Mouse (Mus musculus) mature B cell (primary cell): ENCODE data around the gene Bpgm.

Experiments used
- in situ Hi-C: fragments of 300-500 bp; cut with MboI; formaldehyde crosslinking; loops from 2 replicates; pipeline ENCODE4 v1.14.3; 2019

The Bpgm gene

DNA sequence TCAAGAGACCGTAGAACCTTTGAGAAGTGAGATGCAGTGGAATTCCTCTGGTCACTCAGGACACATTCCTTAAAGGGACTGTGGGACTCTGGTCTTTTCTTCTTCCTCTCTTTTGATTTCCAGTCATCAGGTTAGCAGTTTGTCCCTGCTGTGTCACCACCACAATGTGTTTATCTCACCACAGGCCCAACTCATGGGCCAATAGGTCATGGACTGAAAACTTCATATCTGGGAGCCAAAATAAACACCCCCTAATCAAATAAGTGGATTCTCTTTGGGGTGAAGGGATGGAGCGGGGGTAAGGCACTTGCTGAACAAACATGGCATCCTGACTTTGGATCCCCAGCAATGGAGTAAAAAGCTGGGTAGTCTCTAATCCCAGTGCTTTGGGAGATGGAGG lies 52.1 kb downstream of the Bpgm start:
- in situ Hi-C loops, result no loop called here

GRCm38 (mm10) chr6:34529992-34530391 lies 54.0 kb downstream of the Bpgm start:
- in situ Hi-C loops, result no loop called here

GRCm38 (mm10) chr6:34533055-34533454 lies 57.0 kb downstream of the Bpgm start:
- in situ Hi-C loops, result no loop called here

GRCm38 (mm10) chr6:34533896-34534295 lies 57.9 kb downstream of the Bpgm start:
- in situ Hi-C loops, result no loop called here

DNA sequence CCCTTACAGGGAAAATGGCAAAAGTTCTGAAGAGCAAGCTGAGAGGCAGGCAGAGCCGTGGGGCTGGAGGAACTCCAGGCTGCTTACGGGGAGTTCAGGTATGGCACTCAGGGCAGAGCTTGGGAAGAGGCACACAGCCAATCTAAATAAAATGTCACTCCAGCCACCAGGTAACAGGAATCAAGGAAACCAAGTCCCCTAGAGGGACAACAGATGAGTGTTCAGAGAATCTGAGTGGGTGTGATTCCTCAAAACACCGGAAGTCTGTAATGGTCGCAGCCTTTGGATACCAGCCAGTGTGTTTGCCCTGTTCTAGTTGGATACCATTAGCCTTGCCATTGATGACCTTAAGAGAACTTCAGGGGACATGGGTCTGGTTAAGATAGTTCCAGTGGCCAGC lies 66.9 kb downstream of the Bpgm start:
- in situ Hi-C loops, result no loop called here

- in situ Hi-C loops, result no loop called here
Observed at GRCm38 (mm10) chr6:34543303-34544206, 67.5 kb downstream of the Bpgm start.

DNA sequence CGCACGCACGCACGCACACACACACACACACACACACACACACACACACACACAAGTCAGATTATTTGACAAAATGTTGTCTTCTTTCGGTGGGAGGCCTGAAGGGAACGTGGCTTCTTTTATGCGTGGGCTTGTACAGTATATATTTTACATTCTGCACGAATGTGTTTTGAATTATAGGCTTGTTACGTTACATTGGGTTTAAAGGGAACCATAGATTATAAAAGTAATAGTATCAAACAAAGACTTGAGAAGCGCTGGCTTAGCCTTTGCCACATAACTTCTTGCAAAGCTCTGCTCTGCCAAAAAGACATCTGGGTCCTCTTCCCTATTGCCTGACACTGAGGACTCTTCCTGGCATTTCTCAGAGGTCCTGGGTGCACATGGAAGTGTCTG lies 68.2 kb downstream of the Bpgm start:
- in situ Hi-C loops, result no loop called here

DNA sequence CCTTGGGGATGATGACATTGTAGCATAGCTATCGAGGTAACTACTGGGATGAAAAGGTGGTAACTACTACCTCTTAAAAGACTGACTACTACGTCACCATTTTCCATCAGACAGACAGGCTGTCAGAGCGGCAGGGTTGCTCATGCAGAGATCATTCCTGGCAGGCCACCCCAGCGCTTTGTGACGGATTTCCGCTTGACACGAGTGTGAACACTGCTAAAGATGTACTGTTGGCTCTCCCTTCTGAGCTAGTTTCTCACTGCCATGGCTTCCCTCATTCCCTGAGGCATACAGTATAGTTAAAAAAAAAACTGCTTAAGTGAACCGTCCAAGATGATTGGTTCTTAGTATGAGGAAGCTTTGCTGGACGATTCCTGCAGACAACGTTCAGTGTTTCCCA lies 69.3 kb downstream of the Bpgm start:
- in situ Hi-C loops, result no loop called here

DNA sequence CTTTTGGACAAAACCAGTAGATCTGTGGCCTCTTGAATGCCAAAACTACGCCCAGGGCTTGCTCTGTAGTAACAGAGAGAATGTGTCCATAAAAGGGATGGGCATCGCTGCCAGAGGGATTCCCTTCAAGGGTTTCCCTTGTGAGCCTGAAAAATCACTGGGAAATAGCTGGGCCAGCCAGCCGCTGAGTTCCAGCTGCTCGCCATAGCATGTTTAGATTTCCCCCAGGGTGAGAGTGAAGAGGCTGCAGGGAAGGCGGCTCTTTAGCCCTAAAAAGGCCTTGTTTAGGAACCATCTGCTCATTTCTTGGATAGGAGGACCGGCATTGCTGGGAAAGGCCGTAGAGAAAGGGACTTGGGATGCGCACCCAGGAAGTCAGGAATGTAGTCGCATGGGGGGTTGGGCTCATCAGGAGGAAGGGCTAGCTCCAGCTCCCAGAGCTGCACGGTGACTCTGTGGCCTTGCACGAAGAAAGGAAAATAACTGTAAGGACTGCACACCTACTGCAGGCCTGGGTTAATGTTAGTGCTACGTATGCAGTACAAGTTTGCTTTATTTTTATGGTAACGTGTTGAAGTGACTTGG lies 72.5 kb downstream of the Bpgm start:
- in situ Hi-C loops, result no loop called here

GRCm38 (mm10) chr6:34549017-34549416 lies 73.0 kb downstream of the Bpgm start:
- in situ Hi-C loops, result no loop called here

GRCm38 (mm10) chr6:34552489-34553157 lies 76.6 kb downstream of the Bpgm start:
- in situ Hi-C loops, result no loop called here

DNA sequence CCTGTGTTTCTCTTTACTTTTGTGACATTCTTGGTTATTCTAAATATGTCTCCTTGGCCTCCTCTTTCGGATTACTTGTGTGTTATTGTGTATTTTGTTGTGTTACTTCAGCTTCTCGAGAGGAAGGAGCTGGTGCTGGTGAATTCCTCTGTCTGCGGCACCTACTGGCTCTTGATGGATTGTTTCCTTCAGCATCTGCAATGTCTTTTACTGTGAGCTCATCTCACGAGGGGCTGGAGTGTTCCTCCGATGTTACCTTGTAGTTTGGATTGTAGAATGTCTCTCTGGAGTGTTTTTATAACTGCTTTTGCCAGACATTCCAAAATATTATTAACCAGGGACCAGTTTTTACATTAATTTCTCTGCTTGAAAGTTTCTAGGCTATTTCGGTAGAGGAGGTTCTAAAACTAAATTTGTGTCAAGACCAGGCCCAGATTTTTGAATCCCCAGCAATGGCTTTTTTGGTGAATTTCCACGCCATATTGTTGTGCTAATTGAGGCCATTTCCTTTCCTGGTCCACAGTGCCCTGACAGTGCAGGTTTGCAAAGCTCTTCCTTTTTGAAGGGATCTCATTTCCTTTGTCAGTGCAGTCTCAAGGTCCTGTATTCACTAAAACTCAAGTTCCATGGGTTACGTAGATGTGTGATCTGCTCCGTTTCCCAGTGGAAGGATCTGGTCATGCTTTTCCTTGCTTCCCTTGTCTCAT lies 78.4 kb downstream of the Bpgm start:
- in situ Hi-C loops, result no loop called here
